Mouse (Mus musculus) heart, embryonic 12.5 days (tissue): ENCODE data around the gene Sqstm1. TPM values are rescaled to one million over a fixed set of nuclear protein-coding genes. Genes with fewer than 3 reads are reported as not detected.
"Not testable (repeated sequence)": the region's sequence is repeated elsewhere in the genome, so short reads cannot be mapped to it uniquely, and the experiment has no call there.

ENCODE experiments used
- ATAC-seq: fragments of 200-750 bp; cut with Nextera tagmentation; 2 replicates; pipeline ENCODE4 v1.8.0; 2017; ENCODE audit warnings: moderate TSS enrichment, moderate library complexity; ENCODE audit not compliant: insufficient number of reproducible peaks, low FRiP score
- H3K27ac ChIP-seq: fragments of 300-500 bp; sonication (generic); 2 replicates; pipeline ENCODE4 v1.5.1; 2016; ENCODE audit warnings: mild to moderate bottlenecking, moderate library complexity; ENCODE audit not compliant: poor library complexity, severe bottlenecking
- H3K27me3 ChIP-seq: fragments of 300-500 bp; sonication (generic); replicated peaks from 2 replicates; pipeline ENCODE4 v1.6.1; 2016; ENCODE audit warnings: mild to moderate bottlenecking, moderate library complexity
- H3K36me3 ChIP-seq: fragments of 300-500 bp; sonication (generic); 2 replicates; pipeline ENCODE4 v1.6.1; 2016; ENCODE audit warnings: mild to moderate bottlenecking, moderate library complexity
- H3K4me1 ChIP-seq: fragments of 300-500 bp; sonication (generic); replicated peaks from 2 replicates; pipeline ENCODE4 v1.6.1; 2016; ENCODE audit warnings: mild to moderate bottlenecking
- H3K4me2 ChIP-seq: fragments of 300-500 bp; sonication (generic); 2 replicates; pipeline ENCODE4 v1.6.1; 2016; ENCODE audit warnings: mild to moderate bottlenecking, moderate library complexity
- H3K4me3 ChIP-seq: fragments of 300-500 bp; sonication (generic); 2 replicates; pipeline ENCODE4 v1.5.1; 2016; ENCODE audit warnings: mild to moderate bottlenecking
- H3K9ac ChIP-seq: fragments of 300-500 bp; sonication (generic); 2 replicates; pipeline ENCODE4 v1.6.1; 2016; ENCODE audit warnings: mild to moderate bottlenecking, moderate library complexity
- H3K9me3 ChIP-seq: fragments of 300-500 bp; sonication (generic); replicated peaks from 2 replicates; pipeline ENCODE4 v1.6.1; 2016; ENCODE audit warnings: mild to moderate bottlenecking, moderate library complexity
- WGBS: fragments of 180-500 bp; shearing (Covaris S2); methylation state at CpG from one replicate; pipeline ENCODE4 v1.1.7; 2016; 5-methylcytosine and 5-hydroxymethylcytosine counted together
- polyA plus RNA-seq: library from polyadenylated mRNA; unstranded; fragments of >200 nt; fragmentation: Nextera tagmentation; extraction: Ambion mirVana; gene quantifications from 2 replicates; pipeline ENCODE4 v1.2.1, GENCODE M21; 2016

Sqstm1 gene
- polyA plus RNA-seq, 1 experiment from 2014 or later = 209 TPM

GRCm38 (mm10) chr11:50184788-50185187 lies 25.8 kb downstream of the Sqstm1 start:
- H3K27me3 ChIP-seq = no peaks in the 10 kb centered on the region
- 87% methylated on average over 3 of the region's 3 CpGs for WGBS
- no peak for ATAC-seq

GRCm38 (mm10) chr11:50182702-50183101 lies 27.9 kb downstream of the Sqstm1 start:
- H3K27ac ChIP-seq = no peak overlapping the region
- 0 out of 2 replicates have a peak overlapping the region, but pooled peaks have one; percentile 26 for H3K9ac ChIP-seq
- no peak overlapping the region for H3K4me3 ChIP-seq
- no peaks in the 10 kb centered on the region for H3K9me3 ChIP-seq
- H3K4me2 ChIP-seq = no peak overlapping the region
- no peak for ATAC-seq
- WGBS = 75% methylated on average over 4 of the region's 4 CpGs
- peaks cover 29% of the 10 kb centered on the region for H3K4me1 ChIP-seq
- H3K27me3 ChIP-seq = no peaks in the 10 kb centered on the region
- peaks cover 15% of the 10 kb centered on the region for H3K36me3 ChIP-seq

More at GRCm38 (mm10) chr11:50184788-50185187, 25.8 kb downstream of the Sqstm1 start:
- peaks cover 14% of the 10 kb centered on the region; the same call in 1 of the 2 replicates for H3K36me3 ChIP-seq
- H3K9ac ChIP-seq = no peak overlapping the region
- H3K9me3 ChIP-seq = no peaks in the 10 kb centered on the region
- H3K4me2 ChIP-seq = no peak overlapping the region
- peaks cover 14% of the 10 kb centered on the region for H3K4me1 ChIP-seq
- no peak overlapping the region for H3K27ac ChIP-seq
- H3K4me3 ChIP-seq = no peak overlapping the region

GRCm38 (mm10) chr11:50180478-50181231 lies 30.0 kb downstream of the Sqstm1 start:
- H3K4me2 ChIP-seq = no peak overlapping the region
- H3K9ac ChIP-seq = no peak overlapping the region
- H3K36me3 ChIP-seq = peaks cover 22% of the 10 kb centered on the region
- H3K27me3 ChIP-seq = no peaks in the 10 kb centered on the region
- no peak overlapping the region for H3K4me3 ChIP-seq
- H3K9me3 ChIP-seq = no peaks in the 10 kb centered on the region
- no peak overlapping the region for H3K27ac ChIP-seq
- WGBS = 69% methylated on average over 6 of the region's 6 CpGs
- peaks cover 32% of the 10 kb centered on the region for H3K4me1 ChIP-seq
- no peak for ATAC-seq

- Histone ChIP-seq H3K4me3 (no peak overlapping the region), H3K9ac (no peak overlapping the region), H3K9me3 (no peaks in the 10 kb centered on the region), H3K4me1 (peaks cover 35% of the 10 kb centered on the region), H3K27me3 (no peaks in the 10 kb centered on the region), H3K36me3 (peaks cover 22% of the 10 kb centered on the region), H3K27ac (no peak overlapping the region), H3K4me2 (no peak overlapping the region)
- no peak for ATAC-seq
- WGBS = 64% methylated on average over 5 of the region's 5 CpGs
These were observed 31.8 kb downstream of the Sqstm1 start for GRCm38 (mm10) chr11:50178532-50179488.

DNA sequence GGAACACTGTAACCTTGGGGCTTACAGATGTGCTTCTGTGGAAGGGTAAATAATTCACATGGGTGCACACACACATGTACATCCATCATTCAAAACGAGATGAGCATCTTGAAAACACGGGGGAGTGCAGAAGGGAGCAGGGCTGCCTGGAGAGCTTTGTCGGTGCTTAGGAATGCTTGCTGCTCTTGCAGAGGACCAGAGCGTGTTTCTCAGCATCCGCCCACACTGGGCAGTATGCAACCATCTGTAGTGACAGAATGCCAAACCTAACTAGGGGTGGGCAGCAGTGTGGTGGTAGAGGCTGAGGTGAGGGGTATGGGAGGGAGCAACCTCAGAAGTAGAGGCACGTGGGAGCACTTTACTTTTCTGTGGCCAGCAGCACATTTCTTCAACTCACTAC lies 33.5 kb downstream of the Sqstm1 start:
- WGBS = 60% methylated on average over 6 of the region's 6 CpGs
- Histone ChIP-seq H3K9me3 (no peaks in the 10 kb centered on the region), H3K36me3 (peaks cover 22% of the 10 kb centered on the region), H3K4me3 (no peak overlapping the region), H3K27me3 (no peaks in the 10 kb centered on the region), H3K9ac (no peak overlapping the region), H3K4me1 (peaks cover 24% of the 10 kb centered on the region), H3K27ac (no peak overlapping the region), H3K4me2 (no peak overlapping the region)
- no peak for ATAC-seq

DNA sequence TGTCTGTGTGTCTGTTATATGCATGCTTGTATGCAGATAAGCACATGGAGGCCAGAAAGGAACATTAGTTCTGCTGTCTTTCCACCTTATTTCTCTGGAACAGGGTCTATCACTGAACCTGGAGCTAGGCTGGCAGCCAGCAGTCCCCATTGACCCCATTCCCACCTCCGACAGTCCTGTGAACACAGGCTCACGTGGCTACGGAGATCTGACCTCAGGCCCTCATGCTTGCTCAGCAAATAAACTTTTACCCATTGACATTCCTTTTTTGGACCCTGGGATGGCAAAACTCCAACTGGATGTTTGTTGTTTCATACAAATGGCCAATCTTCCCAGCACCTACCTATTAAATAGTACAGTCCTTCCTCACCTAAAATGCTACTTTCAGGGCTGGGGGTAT lies 34.3 kb downstream of the Sqstm1 start:
- Histone ChIP-seq H3K4me2 (no peak overlapping the region), H3K27me3 (no peaks in the 10 kb centered on the region), H3K27ac (no peak overlapping the region), H3K9me3 (no peaks in the 10 kb centered on the region), H3K9ac (no peak overlapping the region), H3K4me1 (peaks cover 24% of the 10 kb centered on the region), H3K36me3 (peaks cover 26% of the 10 kb centered on the region), H3K4me3 (no peak overlapping the region)
- ATAC-seq = no peak
- WGBS = 87% methylated on average over 3 of the region's 3 CpGs

DNA sequence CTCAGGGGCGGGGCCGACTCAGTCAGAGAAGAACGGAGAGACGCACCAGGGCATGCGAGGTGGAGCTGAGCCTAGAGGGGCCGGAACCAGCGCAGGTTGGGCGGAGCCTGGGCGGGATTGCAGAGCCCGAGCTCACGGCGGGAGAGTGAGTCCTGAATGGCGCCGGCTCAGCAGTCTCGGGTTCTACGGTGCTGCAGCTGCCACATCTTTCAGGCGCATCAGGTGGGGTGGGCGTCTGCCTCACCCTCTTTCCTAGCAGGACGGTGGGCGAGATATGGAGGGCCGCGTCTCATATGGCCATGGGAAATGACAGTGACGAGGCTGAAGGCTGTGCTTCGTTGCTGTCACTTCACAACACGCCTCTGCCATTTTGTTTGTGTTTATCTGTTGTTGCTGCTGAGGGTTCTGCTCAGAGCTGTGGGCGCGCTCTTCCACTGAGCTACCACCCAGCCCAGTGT lies 35.9 kb downstream of the Sqstm1 start:
- Histone ChIP-seq H3K9ac (peak overlapping the region; percentile 90), H3K9me3 (no peaks in the 10 kb centered on the region), H3K4me3 (peak overlapping the region; percentile 84), H3K4me1 (peaks cover 24% of the 10 kb centered on the region), H3K4me2 (peak overlapping the region; percentile 90), H3K36me3 (peaks cover 39% of the 10 kb centered on the region), H3K27ac (peak overlapping the region; percentile 53), H3K27me3 (no peaks in the 10 kb centered on the region)
- WGBS = 0% methylated on average over 27 of the region's 27 CpGs
- peak; percentile 99 for ATAC-seq

DNA sequence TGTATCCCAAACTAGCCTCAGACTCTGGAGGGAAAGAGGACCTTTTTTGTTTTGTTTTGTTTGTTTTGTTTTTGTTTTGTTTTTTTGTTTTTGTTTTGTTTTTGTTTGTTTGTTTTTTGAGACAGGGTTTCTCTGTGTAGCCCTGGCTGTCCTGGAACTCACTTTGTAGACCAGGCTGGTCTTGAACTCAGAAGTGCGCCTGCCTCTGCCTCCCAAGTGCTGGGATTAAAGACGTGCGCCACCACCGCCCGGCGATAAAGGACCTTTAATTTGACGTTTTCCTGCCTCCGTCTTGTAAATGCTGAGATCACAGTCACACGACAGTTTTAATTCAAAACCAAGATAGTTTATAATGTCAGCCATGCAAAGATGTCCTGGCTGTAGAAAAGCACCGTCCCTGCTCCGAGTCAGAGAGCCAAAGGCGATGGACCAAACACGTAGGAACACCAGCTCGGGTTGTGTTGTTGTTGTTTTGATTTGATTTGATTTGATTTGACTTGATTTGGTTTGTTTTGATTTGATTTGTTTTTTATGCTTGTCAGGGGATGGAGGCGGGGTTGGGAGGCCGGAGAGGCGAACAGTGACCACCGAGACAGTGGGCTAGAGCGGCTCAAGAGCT lies 36.4 kb downstream of the Sqstm1 start, which contains the start of gene Mrnip:
Mrnip (plus strand) TSS at position 334 of the 619 bp plus-strand sequence.
- not testable (repeated sequence) for H3K27me3 ChIP-seq, H3K9me3 ChIP-seq
- Histone ChIP-seq H3K27ac (peak within 1 kb of the TSS; percentile 53), H3K4me1 (peaks cover 20% of the 10 kb centered on the region), H3K4me3 (peak within 1 kb of the TSS; percentile 84), H3K4me2 (peak within 1 kb of the TSS; percentile 90), H3K9ac (peak within 1 kb of the TSS; percentile 90), H3K36me3 (peaks cover 44% of the 10 kb centered on the region)
- ATAC-seq = 0 out of 2 replicates have a peak, but pooled peaks have one; percentile 8
- 5% methylated on average over 19 of the region's 19 CpGs for WGBS

DNA sequence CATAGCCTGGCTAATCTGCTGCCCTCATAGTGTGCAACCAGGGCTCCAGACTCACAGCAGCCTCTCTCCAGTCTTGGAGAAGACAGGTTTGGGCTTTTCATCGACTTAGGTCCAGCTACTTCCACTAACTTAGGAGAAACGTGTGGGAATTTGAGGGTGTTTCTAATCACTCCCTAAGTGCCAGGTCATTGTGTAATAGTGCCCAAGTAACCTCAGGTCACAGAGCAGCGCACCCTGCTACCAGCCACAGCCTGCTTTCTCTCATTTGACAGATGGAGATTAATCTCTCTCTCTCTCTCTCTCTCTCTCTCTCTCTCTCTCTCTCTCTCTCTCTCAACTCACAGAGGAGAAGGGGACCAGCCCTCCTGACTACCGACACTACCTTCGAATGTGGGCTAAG lies 42.3 kb downstream of the Sqstm1 start:
- 79% methylated on average over 5 of the region's 5 CpGs for WGBS
- Histone ChIP-seq H3K27ac (no peak overlapping the region), H3K27me3 (no peaks in the 10 kb centered on the region), H3K4me1 (no peaks in the 10 kb centered on the region), H3K36me3 (peaks cover 61% of the 10 kb centered on the region), H3K4me2 (no peak overlapping the region), H3K9ac (no peak overlapping the region), H3K9me3 (no peaks in the 10 kb centered on the region), H3K4me3 (no peak overlapping the region)
- no peak for ATAC-seq

GRCm38 (mm10) chr11:50162338-50163050 lies 48.1 kb downstream of the Sqstm1 start:
- 80% methylated on average over 3 of the region's 3 CpGs for WGBS
- Histone ChIP-seq H3K4me2 (no peak overlapping the region), H3K9ac (no peak overlapping the region), H3K36me3 (peaks cover 71% of the 10 kb centered on the region), H3K9me3 (no peaks in the 10 kb centered on the region), H3K4me3 (no peak overlapping the region), H3K27me3 (no peaks in the 10 kb centered on the region), H3K27ac (no peak overlapping the region), H3K4me1 (peaks cover 4% of the 10 kb centered on the region; the same call in 1 of the 2 replicates)
- ATAC-seq = no peak
